8 mouse cellular contexts compared by ENCODE assay signal in the genomic region with DNA sequence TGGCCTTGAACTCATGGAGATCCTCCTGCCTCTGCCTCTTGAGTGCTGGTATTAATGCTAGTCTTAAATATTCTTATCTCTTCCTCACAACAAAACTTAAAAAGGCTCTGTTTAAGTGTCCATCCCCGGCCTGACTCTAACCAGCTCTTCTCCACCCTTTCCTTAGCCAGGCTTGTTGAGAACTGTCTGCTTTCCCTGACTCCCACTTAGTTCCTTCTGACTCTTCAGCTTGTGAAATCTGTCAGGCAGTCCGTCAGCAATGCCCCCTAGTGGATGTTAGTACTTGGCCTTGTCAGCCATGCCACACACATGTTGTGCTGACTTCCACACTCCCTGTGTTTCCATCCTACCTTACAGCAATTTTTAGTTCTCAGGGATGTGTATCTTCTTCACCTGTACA. TPM values are rescaled to one million over a fixed set of nuclear protein-coding genes. Genes with fewer than 3 reads are reported as not detected.
DNase-seq lines count a peak whose midpoint lies in the region; ATAC-seq and TF ChIP-seq lines count a peak whose summit lies in the region.

No protein-coding gene starts in this region.

- peak overlapping the region; percentile 82 for H3K27ac ChIP-seq in heart, embryonic 11.5 days (ENCODE audit: low read depth, low read length)
- no peak overlapping the region for H3K27ac ChIP-seq in liver, postnatal 0 days (ENCODE audit: low read depth)
- no peak overlapping the region for H3K27ac ChIP-seq in hindbrain, embryonic 13.5 days

- H3K36me3 ChIP-seq in C2C12 (ENCODE audit: control insufficient read depth, insufficient read depth), result no peaks in the 10 kb centered on the region
- H3K36me3 ChIP-seq in heart, embryonic 11.5 days (ENCODE audit: control insufficient read depth, insufficient read depth, low read length), result no peaks in the 10 kb centered on the region
- peaks cover 23% of the 10 kb centered on the region for H3K36me3 ChIP-seq in liver, postnatal 0 days (replicated peaks; ENCODE audit: insufficient read depth, low read length)
- H3K36me3 ChIP-seq in hindbrain, embryonic 13.5 days, result peaks cover 12% of the 10 kb centered on the region

- H3K9ac ChIP-seq in heart, embryonic 11.5 days (ENCODE audit: low read depth, low read length), result no peak overlapping the region
- H3K9ac ChIP-seq in liver, postnatal 0 days (replicated peaks), result no peak overlapping the region
- H3K9ac ChIP-seq in hindbrain, embryonic 13.5 days, result no peak overlapping the region

- H3ac ChIP-seq in C2C12 (ENCODE audit: control insufficient read depth, insufficient read length, low read depth), result no peak overlapping the region

- intact Hi-C loops in heart, postnatal 25 days (cut with DNase I), result loop anchor here (1.0 to 5.0 kb wide), 2 partner anchors 47 to 118 kb away; a partner anchor contains a TSS

- peak; percentile 42 to 67 for DNase-seq in heart, adult 18-20 months
- DNase-seq in heart, postnatal 25 days (ENCODE audit: low spot score), result no peak
- peak; percentile 49 to 51 for DNase-seq in adrenal gland, postnatal 36 days
- DNase-seq in liver, postnatal 0 days, result peak; percentile 54
- DNase-seq in thymus, postnatal 4 days, result peak; percentile 45

- H3K4me1 ChIP-seq in heart, embryonic 11.5 days (ENCODE audit: control insufficient read depth, insufficient read depth, low read length), result no peaks in the 10 kb centered on the region
- no peaks in the 10 kb centered on the region; the same call in none of the 2 replicates for H3K4me1 ChIP-seq in liver, postnatal 0 days (ENCODE audit: insufficient read depth)
- no peaks in the 10 kb centered on the region for H3K4me1 ChIP-seq in hindbrain, embryonic 13.5 days (replicated peaks)

- no peaks in the 10 kb centered on the region for H3K9me3 ChIP-seq in heart, embryonic 11.5 days (replicated peaks; ENCODE audit: control insufficient read depth, low read length)
- no peaks in the 10 kb centered on the region for H3K9me3 ChIP-seq in liver, postnatal 0 days (ENCODE audit: low read length)
- H3K9me3 ChIP-seq in hindbrain, embryonic 13.5 days, result no peaks in the 10 kb centered on the region

- WGBS in heart, embryonic 11.5 days (ENCODE audit: insufficient replicate concordance), result 43% methylated on average over 2 of the region's 2 CpGs
- whole genome bisulfite sequencing in liver, postnatal 0 days (ENCODE audit: insufficient replicate concordance), result 34% methylated on average over 2 of the region's 2 CpGs
- WGBS in hindbrain, embryonic 13.5 days, result 59% methylated on average over 2 of the region's 2 CpGs

- TF ChIP-seq CTCF in C2C12 (IDR thresholded peaks at IDR 0.05; ENCODE audit: control insufficient read depth, insufficient read depth, insufficient read length), result peak; percentile 63
- peak; percentile 91 for TF ChIP-seq CTCF in liver, postnatal 0 days (IDR thresholded peaks at IDR 0.05; ENCODE audit: low read depth)

- no peak for TF ChIP-seq EP300 in liver, postnatal 0 days (IDR thresholded peaks at IDR 0.05; ENCODE audit: low read depth)

- H3K4me3 ChIP-seq in C2C12 (ENCODE audit: insufficient read depth, poor library complexity, severe bottlenecking), result no peak overlapping the region
- no peak overlapping the region for H3K4me3 ChIP-seq in heart, embryonic 11.5 days (ENCODE audit: low read depth, low read length)
- H3K4me3 ChIP-seq in liver, postnatal 0 days (ENCODE audit: low read depth, low read length), result no peak overlapping the region
- no peak overlapping the region for H3K4me3 ChIP-seq in hindbrain, embryonic 13.5 days

- H3K4me2 ChIP-seq in heart, embryonic 11.5 days, result no peak overlapping the region
- no peak overlapping the region for H3K4me2 ChIP-seq in liver, postnatal 0 days (ENCODE audit: low read depth, low read length)
- no peak overlapping the region for H3K4me2 ChIP-seq in hindbrain, embryonic 13.5 days

- H3K27me3 ChIP-seq in C2C12 (ENCODE audit: control insufficient read depth, insufficient read depth, insufficient read length), result no peaks in the 10 kb centered on the region
- no peaks in the 10 kb centered on the region for H3K27me3 ChIP-seq in heart, embryonic 11.5 days (ENCODE audit: control insufficient read depth, insufficient read depth, low read length)
- H3K27me3 ChIP-seq in liver, postnatal 0 days (ENCODE audit: insufficient read depth, low read length), result no peaks in the 10 kb centered on the region
- no peaks in the 10 kb centered on the region for H3K27me3 ChIP-seq in hindbrain, embryonic 13.5 days

- 0 out of 2 replicates have a peak, but pooled peaks have one; percentile 53 for ATAC-seq in heart, embryonic 11.5 days (replicated peaks; ENCODE audit: insufficient number of reproducible peaks, low FRiP score, low TSS enrichment)
- ATAC-seq in liver, postnatal 0 days, result 0 out of 2 replicates have a peak, but pooled peaks have one; percentile 20
- ATAC-seq in hindbrain, embryonic 13.5 days (ENCODE audit: low FRiP score), result no peak

- no peaks in the 10 kb centered on the region for H3K79me2 ChIP-seq in C2C12 (ENCODE audit: control insufficient read depth, insufficient read depth)

- H3K79me3 ChIP-seq in C2C12 (ENCODE audit: low read depth), result no peaks in the 10 kb centered on the region

TF ChIP-seq in C2C12, 6 proteins besides CTCF, POLR2A, EP300 and RAD21:
- TF ChIP-seq MYOD1 (IDR thresholded peaks at IDR 0.05; ENCODE audit: control insufficient read depth, insufficient read length, low read depth) (no peak), MAX (IDR thresholded peaks at IDR 0.05) (no peak), FOSL1 (IDR thresholded peaks at IDR 0.05; ENCODE audit: insufficient read depth, low read length, poor library complexity, severe bottlenecking) (no peak), MYOG (IDR thresholded peaks at IDR 0.05; ENCODE audit: control insufficient read depth, extremely low read depth, insufficient read length) (no peak), CEBPB (IDR thresholded peaks at IDR 0.05; ENCODE audit: low read depth) (no peak), USF1 (IDR thresholded peaks at IDR 0.05; ENCODE audit: low read depth) (no peak)

RNA-seq across cellular contexts. Expression of a gene that starts 35.1 kb away (rescaled TPM):
- total RNA-seq in heart, adult 18-20 months (2021), result 10 to 100 TPM; 48.4 to 50.0 TPM
- 10 to 100 TPM; 39.9 to 44.4 TPM for total RNA-seq in heart, postnatal 25 days (2021)
- polyA plus RNA-seq in C2C12 (2012; fragmentation: generic; extraction: Trizol), result 5.2 TPM
- total RNA-seq in adrenal gland, postnatal 36 days (2021), result 10 to 100 TPM; 43.6 to 70.3 TPM
- polyA plus RNA-seq in heart, embryonic 11.5 days (2014; fragmentation: Nextera tagmentation; extraction: Ambion mirVana), result 5.4 and 9.8 TPM in 2 replicates
- 3.2 and 3.4 TPM in 2 replicates for polyA plus RNA-seq in liver, postnatal 0 days (2015; fragmentation: Nextera tagmentation; extraction: Ambion mirVana)
- polyA plus RNA-seq in hindbrain, embryonic 13.5 days (2015; fragmentation: Nextera tagmentation; extraction: Ambion mirVana), result 10.7 and 11.2 TPM in 2 replicates

RNA-seq across cellular contexts. Expression of a gene that starts 43.2 kb away (rescaled TPM):
- not detected for total RNA-seq in heart, adult 18-20 months (2021)
- not detected for total RNA-seq in heart, postnatal 25 days (2021)
- 0.02 TPM for polyA plus RNA-seq in C2C12 (2012; fragmentation: generic; extraction: Trizol)
- total RNA-seq in adrenal gland, postnatal 36 days (2021), result not detected
- 0.21 and 0.56 TPM in 2 replicates for polyA plus RNA-seq in heart, embryonic 11.5 days (2014; fragmentation: Nextera tagmentation; extraction: Ambion mirVana)
- polyA plus RNA-seq in liver, postnatal 0 days (2015; fragmentation: Nextera tagmentation; extraction: Ambion mirVana), result 0.09 and 0.89 TPM in 2 replicates
- polyA plus RNA-seq in hindbrain, embryonic 13.5 days (2015; fragmentation: Nextera tagmentation; extraction: Ambion mirVana), result 0.35 TPM in 1 of 2 replicates, not detected in the other
